Mouse (Mus musculus): Measurements from ENCODE around the gene Ipo5. TPM values are rescaled to one million over a fixed set of nuclear protein-coding genes. Genes with fewer than 3 reads are reported as not detected.

The Ipo5 gene
- polyA plus RNA-seq, 1 experiment from 2014 or later = 122 TPM

- Histone ChIP-seq H3K4me3 (no peak overlapping the region), H3K27me3 (ENCODE audit: low read depth, poor library complexity, severe bottlenecking) (no peaks in the 10 kb centered on the region), H3K4me1 (no peaks in the 10 kb centered on the region; the same call in 1 of the 2 replicates), H3K9me3 (replicated peaks) (no peaks in the 10 kb centered on the region), H3K27ac (no peak overlapping the region), H3K36me3 (no peaks in the 10 kb centered on the region)
- WGBS = 86% methylated on average over 9 of the region's 9 CpGs
- no peak for DNase-seq (ENCODE audit: low spot score)
Measured at GRCm38 (mm10) chr14:120881054-120881453, 30.0 kb upstream of the Ipo5 start.

GRCm38 (mm10) chr14:120888681-120889080, 22.3 kb upstream of the Ipo5 start:
- Histone ChIP-seq H3K4me1 (no peaks in the 10 kb centered on the region), H3K36me3 (no peaks in the 10 kb centered on the region), H3K4me3 (no peak overlapping the region), H3K27ac (no peak overlapping the region), H3K9me3 (replicated peaks) (no peaks in the 10 kb centered on the region; the same call in 1 of the 2 replicates), H3K27me3 (ENCODE audit: low read depth, poor library complexity, severe bottlenecking) (no peaks in the 10 kb centered on the region)
- WGBS = 89% methylated on average over 11 of the region's 11 CpGs
- no peak for DNase-seq (ENCODE audit: low spot score)

- no peaks in the 10 kb centered on the region; the same call in 1 of the 2 replicates for H3K9me3 ChIP-seq (replicated peaks)
- no peak overlapping the region for H3K27ac ChIP-seq
- no peak overlapping the region for H3K4me3 ChIP-seq
- no peaks in the 10 kb centered on the region for H3K27me3 ChIP-seq (ENCODE audit: low read depth, poor library complexity, severe bottlenecking)
- no peaks in the 10 kb centered on the region for H3K36me3 ChIP-seq
- no peak for DNase-seq (ENCODE audit: low spot score)
- WGBS = 81% methylated on average over 8 of the region's 8 CpGs
- H3K4me1 ChIP-seq = no peaks in the 10 kb centered on the region
Measured at GRCm38 (mm10) chr14:120892369-120892768, 18.7 kb upstream of the Ipo5 start.

- no peak for DNase-seq (ENCODE audit: low spot score)
- WGBS = 84% methylated on average over 11 of the region's 11 CpGs
- H3K27ac ChIP-seq = no peak overlapping the region
- no peaks in the 10 kb centered on the region for H3K27me3 ChIP-seq (ENCODE audit: low read depth, poor library complexity, severe bottlenecking)
- no peak overlapping the region for H3K4me3 ChIP-seq
- H3K9me3 ChIP-seq (replicated peaks) = no peaks in the 10 kb centered on the region
- no peaks in the 10 kb centered on the region for H3K4me1 ChIP-seq
- no peaks in the 10 kb centered on the region for H3K36me3 ChIP-seq
Measured at GRCm38 (mm10) chr14:120896613-120897012, 14.4 kb upstream of the Ipo5 start.

- DNase-seq (ENCODE audit: low spot score) = no peak
- 81% methylated on average over 3 of the region's 3 CpGs for WGBS
Measured at GRCm38 (mm10) chr14:120898876-120899275, 12.1 kb upstream of the Ipo5 start.

GRCm38 (mm10) chr14:120909396-120909795, 1.6 kb upstream of the Ipo5 start:
- H3K36me3 ChIP-seq = no peaks in the 10 kb centered on the region
- no peaks in the 10 kb centered on the region for H3K27me3 ChIP-seq (ENCODE audit: low read depth, poor library complexity, severe bottlenecking)
- DNase-seq (ENCODE audit: low spot score) = no peak
- no peak overlapping the region for H3K4me3 ChIP-seq
- no peaks in the 10 kb centered on the region for H3K9me3 ChIP-seq (replicated peaks)
- H3K27ac ChIP-seq = no peak overlapping the region
- H3K4me1 ChIP-seq = peaks cover 18% of the 10 kb centered on the region
- 77% methylated on average over 3 of the region's 3 CpGs for WGBS

More at GRCm38 (mm10) chr14:120898876-120899275, 12.1 kb upstream of the Ipo5 start:
- no peaks in the 10 kb centered on the region for H3K9me3 ChIP-seq (replicated peaks)
- no peaks in the 10 kb centered on the region for H3K36me3 ChIP-seq
- H3K27ac ChIP-seq = no peak overlapping the region
- H3K4me1 ChIP-seq = no peaks in the 10 kb centered on the region
- no peak overlapping the region for H3K4me3 ChIP-seq
- no peaks in the 10 kb centered on the region for H3K27me3 ChIP-seq (ENCODE audit: low read depth, poor library complexity, severe bottlenecking)

GRCm38 (mm10) chr14:120910320-120910719, 704 bp upstream of the Ipo5 start:
- Histone ChIP-seq H3K36me3 (peaks cover 5% of the 10 kb centered on the region), H3K27me3 (ENCODE audit: low read depth, poor library complexity, severe bottlenecking) (no peaks in the 10 kb centered on the region), H3K4me1 (peaks cover 18% of the 10 kb centered on the region), H3K27ac (peak overlapping the region; percentile 93), H3K4me3 (peak overlapping the region; percentile 84), H3K9me3 (replicated peaks) (no peaks in the 10 kb centered on the region)
- DNase-seq (ENCODE audit: low spot score) = no peak
- WGBS = under 1% methylated on average over 18 of the region's 18 CpGs

- 14% methylated on average over 60 of the region's 63 CpGs for WGBS
Measured at GRCm38 (mm10) chr14:120911388-120911901, 421 bp downstream of the Ipo5 start.

GRCm38 (mm10) chr14:120912090-120912710, 1.2 kb downstream of the Ipo5 start:
- no peak overlapping the region for H3K27ac ChIP-seq
- peaks cover 13% of the 10 kb centered on the region for H3K36me3 ChIP-seq
- no peak for DNase-seq (ENCODE audit: low spot score)
- WGBS = 19% methylated on average over 11 of the region's 11 CpGs
- no peaks in the 10 kb centered on the region for H3K27me3 ChIP-seq (ENCODE audit: low read depth, poor library complexity, severe bottlenecking)
- peaks cover 18% of the 10 kb centered on the region for H3K4me1 ChIP-seq
- H3K4me3 ChIP-seq = peak overlapping the region; percentile 84
- H3K9me3 ChIP-seq (replicated peaks) = no peaks in the 10 kb centered on the region

More at GRCm38 (mm10) chr14:120911388-120911901, 421 bp downstream of the Ipo5 start:
- peak overlapping the region; percentile 93 for H3K27ac ChIP-seq
- H3K27me3 ChIP-seq (ENCODE audit: low read depth, poor library complexity, severe bottlenecking) = no peaks in the 10 kb centered on the region
- no peaks in the 10 kb centered on the region for H3K9me3 ChIP-seq (replicated peaks)
- DNase-seq (ENCODE audit: low spot score) = peak; percentile 74
- H3K4me1 ChIP-seq = peaks cover 18% of the 10 kb centered on the region
- peaks cover 6% of the 10 kb centered on the region for H3K36me3 ChIP-seq
- peak overlapping the region; percentile 84 for H3K4me3 ChIP-seq

- Histone ChIP-seq H3K9me3 (replicated peaks) (no peaks in the 10 kb centered on the region), H3K4me1 (peaks cover 18% of the 10 kb centered on the region), H3K4me3 (peak overlapping the region; percentile 84), H3K27ac (no peak overlapping the region), H3K36me3 (peaks cover 21% of the 10 kb centered on the region), H3K27me3 (ENCODE audit: low read depth, poor library complexity, severe bottlenecking) (no peaks in the 10 kb centered on the region)
- no peak for DNase-seq (ENCODE audit: low spot score)
- WGBS = 58% methylated on average over 7 of the region's 7 CpGs
Measured at GRCm38 (mm10) chr14:120912916-120913315, 1.9 kb downstream of the Ipo5 start.

- Histone ChIP-seq H3K36me3 (peaks cover 99% of the 10 kb centered on the region), H3K27ac (no peak overlapping the region), H3K4me1 (no peaks in the 10 kb centered on the region), H3K4me3 (no peak overlapping the region), H3K9me3 (replicated peaks) (no peaks in the 10 kb centered on the region), H3K27me3 (ENCODE audit: low read depth, poor library complexity, severe bottlenecking) (no peaks in the 10 kb centered on the region)
- no peak for DNase-seq (ENCODE audit: low spot score)
- WGBS = 94% methylated on average over 4 of the region's 4 CpGs
Measured at GRCm38 (mm10) chr14:120921805-120922204, 10.8 kb downstream of the Ipo5 start.

- no peak for DNase-seq (ENCODE audit: low spot score)
- Histone ChIP-seq H3K27ac (no peak overlapping the region), H3K4me3 (no peak overlapping the region), H3K4me1 (no peaks in the 10 kb centered on the region), H3K36me3 (peaks cover 97% of the 10 kb centered on the region), H3K27me3 (ENCODE audit: low read depth, poor library complexity, severe bottlenecking) (no peaks in the 10 kb centered on the region), H3K9me3 (replicated peaks) (no peaks in the 10 kb centered on the region)
- 84% methylated on average over 4 of the region's 4 CpGs for WGBS
Measured at GRCm38 (mm10) chr14:120924044-120924443, 13.0 kb downstream of the Ipo5 start.

GRCm38 (mm10) chr14:120925731-120926585, 14.9 kb downstream of the Ipo5 start:
- Histone ChIP-seq H3K27ac (no peak overlapping the region), H3K9me3 (replicated peaks) (no peaks in the 10 kb centered on the region), H3K4me1 (no peaks in the 10 kb centered on the region), H3K4me3 (no peak overlapping the region), H3K36me3 (peaks cover 97% of the 10 kb centered on the region), H3K27me3 (ENCODE audit: low read depth, poor library complexity, severe bottlenecking) (no peaks in the 10 kb centered on the region)
- 96% methylated on average over 14 of the region's 14 CpGs for WGBS
- DNase-seq (ENCODE audit: low spot score) = no peak
